Mouse (Mus musculus): ENCODE measurements around the gene Hnrnpul1. TPM values are rescaled to one million over a fixed set of nuclear protein-coding genes. Genes with fewer than 3 reads are reported as not detected.

Hnrnpul1 gene
- polyA plus RNA-seq, 1 experiment: 123 TPM

- TF ChIP-seq POLR2A (IDR thresholded peaks at IDR 0.05; ENCODE audit: borderline replicate concordance, low read depth, low read length) (no peak), CTCF (IDR thresholded peaks at IDR 0.05; ENCODE audit: low read depth, low read length) (no peak)
- Histone ChIP-seq H3K4me1 (ENCODE audit: control insufficient read depth, insufficient read depth, low read length) (peaks cover 15% of the 10 kb centered on the region), H3K4me3 (ENCODE audit: insufficient read depth, low read length) (no peak overlapping the region), H3K27ac (ENCODE audit: insufficient read depth, low read depth, low read length) (no peak overlapping the region)
Observed at GRCm38 (mm10) chr7:25781321-25781936, 26.9 kb upstream of the Hnrnpul1 start.

- no peak overlapping the region for H3K27ac ChIP-seq (ENCODE audit: insufficient read depth, low read depth, low read length)
- no peak for TF ChIP-seq POLR2A (IDR thresholded peaks at IDR 0.05; ENCODE audit: borderline replicate concordance, low read depth, low read length)
- TF ChIP-seq CTCF (IDR thresholded peaks at IDR 0.05; ENCODE audit: low read depth, low read length): no peak
- peaks cover 22% of the 10 kb centered on the region for H3K4me1 ChIP-seq (ENCODE audit: control insufficient read depth, insufficient read depth, low read length)
- no peak overlapping the region for H3K4me3 ChIP-seq (ENCODE audit: insufficient read depth, low read length)
Observed at GRCm38 (mm10) chr7:25780753-25781152, 26.2 kb upstream of the Hnrnpul1 start.

- H3K27ac ChIP-seq (ENCODE audit: insufficient read depth, low read depth, low read length): no peak overlapping the region
- H3K4me1 ChIP-seq (ENCODE audit: control insufficient read depth, insufficient read depth, low read length): peaks cover 21% of the 10 kb centered on the region
Observed at GRCm38 (mm10) chr7:25780021-25780420, 25.5 kb upstream of the Hnrnpul1 start.

GRCm38 (mm10) chr7:25768229-25768628 is 13.7 kb upstream of the Hnrnpul1 start:
- Histone ChIP-seq H3K27ac (ENCODE audit: insufficient read depth, low read depth, low read length) (no peak overlapping the region), H3K4me1 (ENCODE audit: control insufficient read depth, insufficient read depth, low read length) (peaks cover 22% of the 10 kb centered on the region), H3K4me3 (ENCODE audit: insufficient read depth, low read length) (no peak overlapping the region)
- TF ChIP-seq POLR2A (IDR thresholded peaks at IDR 0.05; ENCODE audit: borderline replicate concordance, low read depth, low read length) (no peak), CTCF (IDR thresholded peaks at IDR 0.05; ENCODE audit: low read depth, low read length) (no peak)

More at GRCm38 (mm10) chr7:25780021-25780420, 25.5 kb upstream of the Hnrnpul1 start:
- no peak overlapping the region for H3K4me3 ChIP-seq (ENCODE audit: insufficient read depth, low read length)
- TF ChIP-seq POLR2A (IDR thresholded peaks at IDR 0.05; ENCODE audit: borderline replicate concordance, low read depth, low read length): no peak
- no peak for TF ChIP-seq CTCF (IDR thresholded peaks at IDR 0.05; ENCODE audit: low read depth, low read length)

GRCm38 (mm10) chr7:25766108-25766507 is 11.6 kb upstream of the Hnrnpul1 start:
- peaks cover 22% of the 10 kb centered on the region for H3K4me1 ChIP-seq (ENCODE audit: control insufficient read depth, insufficient read depth, low read length)
- peak overlapping the region; percentile 31 for H3K27ac ChIP-seq (ENCODE audit: insufficient read depth, low read depth, low read length)
- TF ChIP-seq CTCF (IDR thresholded peaks at IDR 0.05; ENCODE audit: low read depth, low read length) (no peak), POLR2A (IDR thresholded peaks at IDR 0.05; ENCODE audit: borderline replicate concordance, low read depth, low read length) (no peak)
- H3K4me3 ChIP-seq (ENCODE audit: insufficient read depth, low read length): no peak overlapping the region

- TF ChIP-seq POLR2A (IDR thresholded peaks at IDR 0.05; ENCODE audit: borderline replicate concordance, low read depth, low read length) (no peak), CTCF (IDR thresholded peaks at IDR 0.05; ENCODE audit: low read depth, low read length) (no peak)
- peaks cover 22% of the 10 kb centered on the region for H3K4me1 ChIP-seq (ENCODE audit: control insufficient read depth, insufficient read depth, low read length)
- no peak overlapping the region for H3K4me3 ChIP-seq (ENCODE audit: insufficient read depth, low read length)
- H3K27ac ChIP-seq (ENCODE audit: insufficient read depth, low read depth, low read length): no peak overlapping the region
Observed at GRCm38 (mm10) chr7:25764221-25764620, 9.7 kb upstream of the Hnrnpul1 start.

GRCm38 (mm10) chr7:25763678-25764077 is 9.1 kb upstream of the Hnrnpul1 start:
- no peak overlapping the region for H3K27ac ChIP-seq (ENCODE audit: insufficient read depth, low read depth, low read length)
- peaks cover 22% of the 10 kb centered on the region for H3K4me1 ChIP-seq (ENCODE audit: control insufficient read depth, insufficient read depth, low read length)
- TF ChIP-seq CTCF (IDR thresholded peaks at IDR 0.05; ENCODE audit: low read depth, low read length) (no peak), POLR2A (IDR thresholded peaks at IDR 0.05; ENCODE audit: borderline replicate concordance, low read depth, low read length) (no peak)
- no peak overlapping the region for H3K4me3 ChIP-seq (ENCODE audit: insufficient read depth, low read length)

GRCm38 (mm10) chr7:25761354-25761753 is 6.8 kb upstream of the Hnrnpul1 start:
- H3K4me1 ChIP-seq (ENCODE audit: control insufficient read depth, insufficient read depth, low read length): peaks cover 18% of the 10 kb centered on the region
- H3K4me3 ChIP-seq (ENCODE audit: insufficient read depth, low read length): no peak overlapping the region
- TF ChIP-seq CTCF (IDR thresholded peaks at IDR 0.05; ENCODE audit: low read depth, low read length) (no peak), POLR2A (IDR thresholded peaks at IDR 0.05; ENCODE audit: borderline replicate concordance, low read depth, low read length) (no peak)
- H3K27ac ChIP-seq (ENCODE audit: insufficient read depth, low read depth, low read length): no peak overlapping the region

GRCm38 (mm10) chr7:25756011-25756410 is 1.5 kb upstream of the Hnrnpul1 start:
- peaks cover 14% of the 10 kb centered on the region for H3K4me1 ChIP-seq (ENCODE audit: control insufficient read depth, insufficient read depth, low read length)
- peak overlapping the region; percentile 51 for H3K4me3 ChIP-seq (ENCODE audit: insufficient read depth, low read length)
- H3K27ac ChIP-seq (ENCODE audit: insufficient read depth, low read depth, low read length): peak overlapping the region; percentile 72
- peak; percentile 76 for TF ChIP-seq CTCF (IDR thresholded peaks at IDR 0.05; ENCODE audit: low read depth, low read length)
- no peak for TF ChIP-seq POLR2A (IDR thresholded peaks at IDR 0.05; ENCODE audit: borderline replicate concordance, low read depth, low read length)

GRCm38 (mm10) chr7:25755468-25755833 is 894 bp upstream of the Hnrnpul1 start:
- Histone ChIP-seq H3K4me1 (ENCODE audit: control insufficient read depth, insufficient read depth, low read length) (peaks cover 14% of the 10 kb centered on the region), H3K27ac (ENCODE audit: insufficient read depth, low read depth, low read length) (peak overlapping the region; percentile 72), H3K4me3 (ENCODE audit: insufficient read depth, low read length) (peak overlapping the region; percentile 51)
- TF ChIP-seq POLR2A (IDR thresholded peaks at IDR 0.05; ENCODE audit: borderline replicate concordance, low read depth, low read length): no peak
- no peak for TF ChIP-seq CTCF (IDR thresholded peaks at IDR 0.05; ENCODE audit: low read depth, low read length)
